Mouse (Mus musculus): ENCODE results near the gene Lpp. TPM values are rescaled to one million over a fixed set of nuclear protein-coding genes. Genes with fewer than 3 reads are reported as not detected.

The Lpp gene
- polyA plus RNA-seq, 1 experiment from 2014 or later, result 65.1 TPM

- DNase-seq (ENCODE audit: low spot score), result no peak
- Histone ChIP-seq H3K4me1 (no peaks in the 10 kb centered on the region), H3K27me3 (ENCODE audit: insufficient read depth, poor library complexity, severe bottlenecking) (no peaks in the 10 kb centered on the region), H3K27ac (no peak overlapping the region), H3K36me3 (0 out of 2 replicates have a peak, but pooled peaks cover 2% of the 10 kb centered on the region), H3K9me3 (no peaks in the 10 kb centered on the region), H3K4me3 (no peak overlapping the region)
- 79% methylated on average over 5 of the region's 5 CpGs for WGBS
Measured at GRCm38 (mm10) chr16:24840073-24840472, 446.8 kb downstream of the Lpp start.

GRCm38 (mm10) chr16:24846141-24846540 lies 452.8 kb downstream of the Lpp start:
- H3K4me1 ChIP-seq, result peaks cover 17% of the 10 kb centered on the region
- H3K27me3 ChIP-seq (ENCODE audit: insufficient read depth, poor library complexity, severe bottlenecking), result no peaks in the 10 kb centered on the region
- no peaks in the 10 kb centered on the region for H3K9me3 ChIP-seq
- WGBS, result 78% methylated on average over 1 of the region's 1 CpGs
- H3K36me3 ChIP-seq, result 0 out of 2 replicates have a peak, but pooled peaks cover 4% of the 10 kb centered on the region
- H3K4me3 ChIP-seq, result no peak overlapping the region
- no peak overlapping the region for H3K27ac ChIP-seq
- DNase-seq (ENCODE audit: low spot score), result no peak

GRCm38 (mm10) chr16:24859509-24860140 lies 466.3 kb downstream of the Lpp start:
- 88% methylated on average over 9 of the region's 9 CpGs for WGBS
- no peaks in the 10 kb centered on the region for H3K9me3 ChIP-seq
- H3K4me3 ChIP-seq, result no peak overlapping the region
- H3K4me1 ChIP-seq, result peaks cover 3% of the 10 kb centered on the region; the same call in 1 of the 2 replicates
- H3K27ac ChIP-seq, result no peak overlapping the region
- no peaks in the 10 kb centered on the region for H3K36me3 ChIP-seq
- H3K27me3 ChIP-seq (ENCODE audit: insufficient read depth, poor library complexity, severe bottlenecking), result no peaks in the 10 kb centered on the region
- no peak for DNase-seq (ENCODE audit: low spot score)

- no peak overlapping the region for H3K27ac ChIP-seq
- no peaks in the 10 kb centered on the region for H3K27me3 ChIP-seq (ENCODE audit: insufficient read depth, poor library complexity, severe bottlenecking)
- no peaks in the 10 kb centered on the region for H3K36me3 ChIP-seq
- DNase-seq (ENCODE audit: low spot score), result no peak
- peaks cover 3% of the 10 kb centered on the region; the same call in 1 of the 2 replicates for H3K4me1 ChIP-seq
- H3K4me3 ChIP-seq, result no peak overlapping the region
- 77% methylated on average over 7 of the region's 7 CpGs for WGBS
- H3K9me3 ChIP-seq, result no peaks in the 10 kb centered on the region
Measured at GRCm38 (mm10) chr16:24860445-24860844, 467.1 kb downstream of the Lpp start.

- H3K27ac ChIP-seq, result no peak overlapping the region
- H3K27me3 ChIP-seq (ENCODE audit: insufficient read depth, poor library complexity, severe bottlenecking), result no peaks in the 10 kb centered on the region
- 85% methylated on average over 5 of the region's 5 CpGs for WGBS
- no peaks in the 10 kb centered on the region for H3K36me3 ChIP-seq
- H3K9me3 ChIP-seq, result no peaks in the 10 kb centered on the region
- no peak overlapping the region for H3K4me3 ChIP-seq
- H3K4me1 ChIP-seq, result peaks cover 3% of the 10 kb centered on the region; the same call in 1 of the 2 replicates
- DNase-seq (ENCODE audit: low spot score), result no peak
Measured at GRCm38 (mm10) chr16:24861374-24861773, 468.1 kb downstream of the Lpp start.

- WGBS, result 75% methylated on average over 4 of the region's 4 CpGs
- no peak for DNase-seq (ENCODE audit: low spot score)
- H3K4me1 ChIP-seq, result peaks cover 16% of the 10 kb centered on the region
- H3K36me3 ChIP-seq, result peaks cover 21% of the 10 kb centered on the region
- no peaks in the 10 kb centered on the region for H3K27me3 ChIP-seq (ENCODE audit: insufficient read depth, poor library complexity, severe bottlenecking)
- H3K9me3 ChIP-seq, result peaks cover 6% of the 10 kb centered on the region; the same call in 1 of the 2 replicates
- H3K27ac ChIP-seq, result no peak overlapping the region
- H3K4me3 ChIP-seq, result no peak overlapping the region
Measured at GRCm38 (mm10) chr16:24874235-24874634, 480.9 kb downstream of the Lpp start.

GRCm38 (mm10) chr16:24875661-24876060 lies 482.4 kb downstream of the Lpp start:
- no peak for DNase-seq (ENCODE audit: low spot score)
- peaks cover 16% of the 10 kb centered on the region for H3K4me1 ChIP-seq
- H3K36me3 ChIP-seq, result peaks cover 10% of the 10 kb centered on the region

GRCm38 (mm10) chr16:24878977-24879376 lies 485.7 kb downstream of the Lpp start:
- Histone ChIP-seq H3K4me1 (peaks cover 16% of the 10 kb centered on the region), H3K4me3 (no peak overlapping the region), H3K9me3 (no peaks in the 10 kb centered on the region), H3K36me3 (no peaks in the 10 kb centered on the region), H3K27me3 (ENCODE audit: insufficient read depth, poor library complexity, severe bottlenecking) (no peaks in the 10 kb centered on the region), H3K27ac (no peak overlapping the region)
- WGBS, result 86% methylated on average over 4 of the region's 4 CpGs
- no peak for DNase-seq (ENCODE audit: low spot score)

More at GRCm38 (mm10) chr16:24875661-24876060, 482.4 kb downstream of the Lpp start:
- Histone ChIP-seq H3K9me3 (peaks cover 6% of the 10 kb centered on the region; the same call in 1 of the 2 replicates), H3K27ac (no peak overlapping the region), H3K27me3 (ENCODE audit: insufficient read depth, poor library complexity, severe bottlenecking) (no peaks in the 10 kb centered on the region), H3K4me3 (no peak overlapping the region)
- 58% methylated on average over 1 of the region's 1 CpGs for WGBS

GRCm38 (mm10) chr16:24880698-24881097 lies 487.4 kb downstream of the Lpp start:
- Histone ChIP-seq H3K27ac (no peak overlapping the region), H3K4me1 (peaks cover 17% of the 10 kb centered on the region), H3K36me3 (no peaks in the 10 kb centered on the region), H3K4me3 (no peak overlapping the region), H3K9me3 (no peaks in the 10 kb centered on the region), H3K27me3 (ENCODE audit: insufficient read depth, poor library complexity, severe bottlenecking) (no peaks in the 10 kb centered on the region)
- DNase-seq (ENCODE audit: low spot score), result no peak
- WGBS, result 72% methylated on average over 8 of the region's 8 CpGs

GRCm38 (mm10) chr16:24881981-24882775 lies 488.9 kb downstream of the Lpp start:
- Histone ChIP-seq H3K4me3 (no peak overlapping the region), H3K9me3 (no peaks in the 10 kb centered on the region), H3K36me3 (no peaks in the 10 kb centered on the region), H3K27me3 (ENCODE audit: insufficient read depth, poor library complexity, severe bottlenecking) (no peaks in the 10 kb centered on the region), H3K4me1 (peaks cover 29% of the 10 kb centered on the region), H3K27ac (no peak overlapping the region)
- DNase-seq (ENCODE audit: low spot score), result no peak
- 84% methylated on average over 3 of the region's 3 CpGs for WGBS

GRCm38 (mm10) chr16:24884017-24884416 lies 490.7 kb downstream of the Lpp start:
- Histone ChIP-seq H3K36me3 (no peaks in the 10 kb centered on the region), H3K9me3 (no peaks in the 10 kb centered on the region), H3K4me3 (no peak overlapping the region), H3K27ac (no peak overlapping the region), H3K4me1 (peaks cover 28% of the 10 kb centered on the region), H3K27me3 (ENCODE audit: insufficient read depth, poor library complexity, severe bottlenecking) (no peaks in the 10 kb centered on the region)
- no peak for DNase-seq (ENCODE audit: low spot score)

GRCm38 (mm10) chr16:24886346-24886745 lies 493.0 kb downstream of the Lpp start:
- Histone ChIP-seq H3K27ac (peak overlapping the region; percentile 44; the same call in 1 of the 2 replicates), H3K4me1 (peaks cover 33% of the 10 kb centered on the region)
- 41% methylated on average over 3 of the region's 3 CpGs for WGBS

GRCm38 (mm10) chr16:24886943-24887342 lies 493.6 kb downstream of the Lpp start:
- Histone ChIP-seq H3K9me3 (no peaks in the 10 kb centered on the region), H3K27me3 (ENCODE audit: insufficient read depth, poor library complexity, severe bottlenecking) (no peaks in the 10 kb centered on the region), H3K27ac (0 out of 2 replicates have a peak overlapping the region, but pooled peaks have one; percentile 44), H3K4me1 (peaks cover 38% of the 10 kb centered on the region), H3K4me3 (no peak overlapping the region), H3K36me3 (0 out of 2 replicates have a peak, but pooled peaks cover 11% of the 10 kb centered on the region)
- DNase-seq (ENCODE audit: low spot score), result no peak
- WGBS, result 63% methylated on average over 7 of the region's 7 CpGs

More at GRCm38 (mm10) chr16:24886346-24886745, 493.0 kb downstream of the Lpp start:
- H3K27me3 ChIP-seq (ENCODE audit: insufficient read depth, poor library complexity, severe bottlenecking), result no peaks in the 10 kb centered on the region
- DNase-seq (ENCODE audit: low spot score), result no peak
- H3K4me3 ChIP-seq, result no peak overlapping the region
- 0 out of 2 replicates have a peak, but pooled peaks cover 9% of the 10 kb centered on the region for H3K36me3 ChIP-seq
- no peaks in the 10 kb centered on the region for H3K9me3 ChIP-seq
